Mouse (Mus musculus): ENCODE data around the gene Lmln. TPM values are rescaled to one million over a fixed set of nuclear protein-coding genes. Genes with fewer than 3 reads are reported as not detected.
"Not testable (repeated sequence)": the region's sequence is repeated elsewhere in the genome, so short reads cannot be mapped to it uniquely, and the experiment has no call there.

The Lmln gene
- polyA plus RNA-seq, 1 experiment from 2014 or later: 3.4 TPM

DNA sequence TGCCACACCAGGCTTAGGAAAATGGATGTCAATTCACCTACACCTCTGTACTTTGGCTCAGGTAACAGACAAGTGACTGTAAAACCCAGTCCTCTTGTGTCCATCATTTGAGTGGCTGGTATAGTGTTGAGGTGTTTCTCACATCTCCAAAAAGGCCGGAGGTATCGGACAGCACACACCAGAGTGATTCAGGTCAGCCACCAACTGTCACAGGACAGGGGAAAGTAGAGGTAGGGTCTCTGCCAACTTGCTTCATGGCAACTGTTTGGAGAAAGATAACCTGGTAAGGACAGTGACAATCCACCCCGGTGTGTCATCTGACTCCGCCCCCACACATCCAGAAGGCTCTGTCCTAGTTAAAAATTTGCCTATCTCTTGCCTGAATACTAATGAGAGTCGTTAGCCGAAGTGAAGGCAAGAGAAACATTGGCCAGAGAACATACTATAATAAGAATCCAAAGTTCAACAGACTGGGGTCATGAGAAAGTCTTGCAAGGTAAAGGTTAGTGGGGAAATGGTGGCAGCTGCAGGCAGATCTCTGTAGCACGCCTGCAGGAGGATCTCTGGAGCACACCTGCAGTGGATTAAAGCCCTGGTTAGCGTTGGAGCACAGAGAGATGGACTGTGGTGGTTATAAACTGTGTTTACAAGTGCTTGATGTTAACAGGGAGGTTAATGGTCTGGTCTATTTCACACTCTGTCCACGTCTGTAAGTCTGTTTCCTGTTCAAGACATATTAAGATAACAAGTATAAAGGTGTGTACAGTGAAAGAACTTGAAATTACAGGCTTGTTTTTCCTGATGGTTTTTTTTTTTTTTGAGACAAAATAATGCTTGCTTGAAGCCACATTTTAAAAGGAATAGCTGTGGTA is 108.6 kb downstream of the Lmln start:
- no peak for ATAC-seq (ENCODE audit: low FRiP score, low read depth)
- H3K4me1 ChIP-seq: no peaks in the 10 kb centered on the region
- peaks cover 3% of the 10 kb centered on the region; the same call in 1 of the 2 replicates for H3K9me3 ChIP-seq
- no peaks in the 10 kb centered on the region for H3K27me3 ChIP-seq
- H3K4me3 ChIP-seq: no peak overlapping the region
- no peaks in the 10 kb centered on the region for H3K36me3 ChIP-seq
- no peak overlapping the region for H3K9ac ChIP-seq
- no peak overlapping the region for H3K27ac ChIP-seq
- 49% methylated on average over 9 of the region's 9 CpGs for WGBS
- H3K4me2 ChIP-seq (replicated peaks): no peak overlapping the region

- Histone ChIP-seq H3K4me3 (no peak overlapping the region), H3K4me1 (no peaks in the 10 kb centered on the region), H3K27me3 (no peaks in the 10 kb centered on the region), H3K9ac (no peak overlapping the region), H3K4me2 (replicated peaks) (no peak overlapping the region), H3K27ac (no peak overlapping the region), H3K9me3 (no peaks in the 10 kb centered on the region), H3K36me3 (no peaks in the 10 kb centered on the region)
- WGBS: 85% methylated on average over 6 of the region's 6 CpGs
- no peak for ATAC-seq (ENCODE audit: low FRiP score, low read depth)
Observed at GRCm38 (mm10) chr16:33171800-33172199, 109.5 kb downstream of the Lmln start.

- 52% methylated on average over 5 of the region's 5 CpGs for WGBS
- Histone ChIP-seq H3K27ac (no peak overlapping the region), H3K9ac (no peak overlapping the region), H3K4me1 (no peaks in the 10 kb centered on the region), H3K36me3 (no peaks in the 10 kb centered on the region), H3K9me3 (no peaks in the 10 kb centered on the region), H3K4me2 (replicated peaks) (no peak overlapping the region), H3K4me3 (no peak overlapping the region), H3K27me3 (no peaks in the 10 kb centered on the region)
- no peak for ATAC-seq (ENCODE audit: low FRiP score, low read depth)
Observed at GRCm38 (mm10) chr16:33173151-33173550, 110.8 kb downstream of the Lmln start.

GRCm38 (mm10) chr16:33174695-33175094 is 112.4 kb downstream of the Lmln start:
- H3K9ac ChIP-seq: no peak overlapping the region
- H3K4me3 ChIP-seq: no peak overlapping the region
- no peak overlapping the region for H3K27ac ChIP-seq
- H3K27me3 ChIP-seq: no peaks in the 10 kb centered on the region
- H3K4me2 ChIP-seq (replicated peaks): no peak overlapping the region
- H3K36me3 ChIP-seq: no peaks in the 10 kb centered on the region
- no peaks in the 10 kb centered on the region for H3K4me1 ChIP-seq
- ATAC-seq (ENCODE audit: low FRiP score, low read depth): no peak
- H3K9me3 ChIP-seq: no peaks in the 10 kb centered on the region

- H3K9me3 ChIP-seq; H3K27ac ChIP-seq; H3K9ac ChIP-seq; H3K4me3 ChIP-seq; H3K4me1 ChIP-seq; H3K27me3 ChIP-seq; ATAC-seq (ENCODE audit: low FRiP score, low read depth); H3K4me2 ChIP-seq (replicated peaks); H3K36me3 ChIP-seq: not testable (repeated sequence)
- 90% methylated on average over 5 of the region's 5 CpGs for WGBS
Observed at GRCm38 (mm10) chr16:33176831-33177230, 114.5 kb downstream of the Lmln start.

MicroRNA genes within 50 kb of the gene (microRNA counts, 519-probe panel; counts per million panel counts)
- not detected for microRNA mmu-miR-1947

Small RNA genes lying within 50 kb of the gene (microRNA-seq; reads per million reads assigned to microRNA genes)
- not detected for gene Gm22231
- gene Mir1947: 2.1 reads per million, percentile 5 among the genes with 10 or more reads in this experiment

Other genes starting within 250 kb of the Lmln start
- gene Fyttd1, start 185.0 kb upstream of the Lmln start, polyA plus RNA-seq (2015; fragmentation: Nextera tagmentation; extraction: Ambion mirVana): 111 and 112 TPM in 2 replicates
- 16.8 and 18.9 TPM in 2 replicates for gene Rubcn, start 184.8 kb upstream of the Lmln start, polyA plus RNA-seq (2015; fragmentation: Nextera tagmentation; extraction: Ambion mirVana)
- 31.2 and 36.7 TPM in 2 replicates for gene Lrch3, start 148.4 kb upstream of the Lmln start, polyA plus RNA-seq (2015; fragmentation: Nextera tagmentation; extraction: Ambion mirVana)
- 2.0 and 2.7 TPM in 2 replicates for gene Iqcg, start 6.3 kb upstream of the Lmln start, polyA plus RNA-seq (2015; fragmentation: Nextera tagmentation; extraction: Ambion mirVana)
- gene Rpl35a, start 6.1 kb upstream of the Lmln start, polyA plus RNA-seq (2015; fragmentation: Nextera tagmentation; extraction: Ambion mirVana): 915 and 966 TPM in 2 replicates
- 17.6 and 18.2 TPM in 2 replicates for gene Osbpl11, start 122.5 kb downstream of the Lmln start, polyA plus RNA-seq (2015; fragmentation: Nextera tagmentation; extraction: Ambion mirVana)
- 89.2 and 90.0 TPM in 2 replicates for gene Snx4, start 188.9 kb downstream of the Lmln start, polyA plus RNA-seq (2015; fragmentation: Nextera tagmentation; extraction: Ambion mirVana)